Mouse (Mus musculus): ENCODE measurements around the gene Plxnb2. TPM values are rescaled to one million over a fixed set of nuclear protein-coding genes. Genes with fewer than 3 reads are reported as not detected.
A peak's percentile ranks its signal among the peaks of the same experiment; 100 is the strongest.

Gene Plxnb2
- polyA plus RNA-seq, 1 experiment from 2014 or later, result 139 TPM

DNA sequence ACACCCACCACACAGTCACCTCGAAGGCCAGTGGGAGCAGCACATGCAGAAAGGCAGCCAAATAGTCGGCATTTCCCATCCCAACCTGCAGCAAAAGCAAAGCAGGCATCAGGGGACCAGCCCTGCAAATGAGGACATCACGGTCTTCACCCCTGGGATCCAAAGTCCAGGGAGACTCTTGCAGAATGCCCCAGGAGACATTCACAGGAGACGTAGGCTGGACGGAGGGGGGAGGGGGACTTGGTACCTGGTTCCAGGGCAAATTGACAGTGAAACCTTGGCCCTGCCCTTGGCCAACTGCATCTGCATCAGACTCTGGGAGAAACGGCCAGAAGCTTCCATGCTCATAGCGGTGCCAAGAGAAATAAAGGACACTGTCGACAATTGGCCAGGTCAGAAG is 54.0 kb downstream of the Plxnb2 start:
- H3K9ac ChIP-seq (ENCODE audit: low read length), result no peak overlapping the region
- H3K4me1 ChIP-seq (replicated peaks; ENCODE audit: control insufficient read depth, insufficient read depth, low read length), result peaks cover 26% of the 10 kb centered on the region
- H3K27ac ChIP-seq (ENCODE audit: low read length), result no peak overlapping the region
- ATAC-seq (ENCODE audit: low read depth), result no peak
- H3K4me2 ChIP-seq (ENCODE audit: low read depth, low read length), result no peak overlapping the region
- 82% methylated on average over 8 of the region's 8 CpGs for WGBS
- no peaks in the 10 kb centered on the region for H3K9me3 ChIP-seq (ENCODE audit: control insufficient read depth, low read length)
- H3K36me3 ChIP-seq (ENCODE audit: control insufficient read depth, insufficient read depth, low read length), result 0 out of 2 replicates have a peak, but pooled peaks cover 2% of the 10 kb centered on the region
- H3K27me3 ChIP-seq (ENCODE audit: control insufficient read depth, insufficient read depth, low read depth, low read length), result no peaks in the 10 kb centered on the region
- H3K4me3 ChIP-seq (ENCODE audit: low read length), result no peak overlapping the region

DNA sequence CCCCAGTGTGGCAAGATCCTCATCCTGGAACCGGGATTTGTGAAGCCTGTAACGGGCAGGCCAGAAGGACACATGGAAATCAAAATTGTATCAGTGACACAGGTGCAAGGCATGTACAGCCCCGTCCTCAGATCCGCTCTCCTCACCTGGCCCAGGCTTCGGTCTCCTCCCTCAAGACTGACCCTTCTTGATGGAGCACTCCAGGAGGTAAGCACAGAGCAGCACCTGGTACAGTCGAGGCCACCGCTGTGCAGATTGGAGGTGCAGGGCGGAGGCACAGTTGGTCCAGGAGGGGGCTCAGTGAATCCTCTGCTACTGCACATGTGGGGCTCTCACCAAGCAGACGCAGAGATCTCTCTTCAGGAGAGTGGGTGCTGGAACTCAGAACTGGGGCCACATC is 55.2 kb downstream of the Plxnb2 start:
- Histone ChIP-seq H3K4me3 (ENCODE audit: low read length) (no peak overlapping the region), H3K9me3 (ENCODE audit: control insufficient read depth, low read length) (no peaks in the 10 kb centered on the region), H3K36me3 (ENCODE audit: control insufficient read depth, insufficient read depth, low read length) (0 out of 2 replicates have a peak, but pooled peaks cover 2% of the 10 kb centered on the region), H3K9ac (ENCODE audit: low read length) (no peak overlapping the region), H3K27ac (ENCODE audit: low read length) (no peak overlapping the region), H3K4me2 (ENCODE audit: low read depth, low read length) (no peak overlapping the region), H3K4me1 (replicated peaks; ENCODE audit: control insufficient read depth, insufficient read depth, low read length) (peaks cover 35% of the 10 kb centered on the region), H3K27me3 (ENCODE audit: control insufficient read depth, insufficient read depth, low read depth, low read length) (no peaks in the 10 kb centered on the region)
- 89% methylated on average over 9 of the region's 9 CpGs for WGBS
- ATAC-seq (ENCODE audit: low read depth), result no peak

DNA sequence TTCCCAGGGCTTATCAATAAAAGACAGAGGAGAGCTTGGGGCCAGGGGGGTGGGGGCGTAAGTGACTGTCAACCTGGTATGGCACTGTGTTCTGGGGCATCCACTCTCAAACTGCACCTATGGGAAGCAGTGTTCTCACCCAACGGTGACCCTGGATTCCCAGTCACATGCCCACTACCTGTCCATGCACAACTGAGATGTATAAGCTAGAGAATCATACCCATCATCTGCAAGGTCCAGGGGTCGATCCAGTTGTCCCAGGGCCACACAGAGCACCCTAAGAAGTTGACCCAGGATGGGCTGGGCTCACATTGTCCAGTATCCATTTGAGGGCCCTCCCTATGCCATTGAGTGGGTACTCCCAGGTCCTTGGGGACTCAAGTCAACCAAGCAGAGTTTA is 56.3 kb downstream of the Plxnb2 start:
- Histone ChIP-seq H3K27ac (ENCODE audit: low read length) (no peak overlapping the region), H3K9ac (ENCODE audit: low read length) (no peak overlapping the region), H3K9me3 (ENCODE audit: control insufficient read depth, low read length) (no peaks in the 10 kb centered on the region), H3K4me1 (replicated peaks; ENCODE audit: control insufficient read depth, insufficient read depth, low read length) (peaks cover 35% of the 10 kb centered on the region), H3K4me3 (ENCODE audit: low read length) (no peak overlapping the region), H3K4me2 (ENCODE audit: low read depth, low read length) (no peak overlapping the region), H3K36me3 (ENCODE audit: control insufficient read depth, insufficient read depth, low read length) (peaks cover 2% of the 10 kb centered on the region; the same call in 1 of the 2 replicates), H3K27me3 (ENCODE audit: control insufficient read depth, insufficient read depth, low read depth, low read length) (no peaks in the 10 kb centered on the region)
- 81% methylated on average over 3 of the region's 3 CpGs for WGBS
- no peak for ATAC-seq (ENCODE audit: low read depth)

GRCm38 (mm10) chr15:89123595-89123994 is 57.0 kb downstream of the Plxnb2 start:
- Histone ChIP-seq H3K27ac (ENCODE audit: low read length) (peak overlapping the region; percentile 39), H3K4me1 (replicated peaks; ENCODE audit: control insufficient read depth, insufficient read depth, low read length) (peaks cover 32% of the 10 kb centered on the region), H3K4me2 (ENCODE audit: low read depth, low read length) (peak overlapping the region; percentile 95), H3K9ac (ENCODE audit: low read length) (peak overlapping the region; percentile 83), H3K9me3 (ENCODE audit: control insufficient read depth, low read length) (no peaks in the 10 kb centered on the region), H3K36me3 (ENCODE audit: control insufficient read depth, insufficient read depth, low read length) (peaks cover 5% of the 10 kb centered on the region; the same call in 1 of the 2 replicates), H3K4me3 (ENCODE audit: low read length) (peak overlapping the region; percentile 78), H3K27me3 (ENCODE audit: control insufficient read depth, insufficient read depth, low read depth, low read length) (no peaks in the 10 kb centered on the region)
- WGBS, result 23% methylated on average over 11 of the region's 11 CpGs
- 0 out of 2 replicates have a peak, but pooled peaks have one; percentile 12 for ATAC-seq (ENCODE audit: low read depth)

DNA sequence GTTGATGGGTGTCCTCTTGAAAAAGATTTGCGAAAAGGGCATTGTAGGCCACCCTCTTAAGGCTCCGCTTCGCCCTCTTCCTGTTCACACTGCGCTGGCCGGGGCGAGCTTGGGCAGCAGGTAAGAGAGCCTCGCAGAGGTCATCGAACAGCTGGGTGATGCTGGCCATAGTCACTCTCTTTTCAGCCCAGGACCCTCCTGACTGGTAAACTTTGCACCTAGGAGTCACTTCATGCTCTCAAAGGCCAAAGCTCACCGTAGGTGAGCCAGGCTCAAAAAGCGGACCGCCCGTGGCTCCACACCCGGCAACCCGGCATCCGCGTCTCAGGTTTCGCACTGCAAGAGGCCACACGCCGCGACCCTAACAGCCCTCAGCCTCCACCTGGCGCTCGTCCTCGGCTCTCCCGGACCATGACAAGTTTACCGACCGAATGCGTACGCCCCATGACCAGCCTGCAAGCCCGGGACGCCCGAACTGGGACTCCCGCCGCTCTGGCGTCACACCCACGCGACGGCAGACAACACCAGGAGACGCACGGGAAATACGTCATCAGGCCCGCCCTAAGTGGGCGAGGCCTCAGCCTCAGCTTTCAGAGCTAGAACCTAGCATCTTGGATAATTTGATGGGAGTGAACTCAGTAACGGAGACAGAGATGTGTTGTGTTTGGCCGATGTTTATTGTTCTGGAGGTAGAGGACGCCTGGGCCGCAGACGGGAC is 57.8 kb downstream of the Plxnb2 start, which contains the start of gene Tubgcp6:
Tubgcp6 (minus strand) TSS at position 464 of the 718 bp plus-strand sequence.
- Histone ChIP-seq H3K9me3 (ENCODE audit: control insufficient read depth, low read length) (no peaks in the 10 kb centered on the region), H3K4me2 (ENCODE audit: low read depth, low read length) (peak within 1 kb of the TSS; percentile 95)

DNA sequence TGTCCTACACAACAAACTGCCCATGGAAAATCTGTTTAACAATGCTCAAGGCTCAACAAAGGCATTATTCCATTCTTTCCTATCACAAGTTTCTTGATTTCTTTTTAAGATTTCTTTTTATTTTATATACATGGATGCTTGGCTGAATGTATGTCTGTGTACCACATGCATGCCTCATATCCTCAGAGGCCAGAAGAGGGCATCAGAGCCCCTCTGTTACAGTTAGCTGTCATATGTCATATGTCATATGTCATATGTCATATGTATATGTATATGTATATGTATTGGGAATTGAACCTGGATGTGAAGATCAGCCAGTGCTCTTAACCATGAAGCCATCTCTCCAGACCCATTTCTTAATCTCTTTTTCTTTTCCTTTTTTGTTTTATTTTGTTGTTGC is 62.6 kb downstream of the Plxnb2 start:
- Histone ChIP-seq H3K9me3 (ENCODE audit: control insufficient read depth, low read length) (no peaks in the 10 kb centered on the region), H3K27ac (ENCODE audit: low read length) (no peak overlapping the region), H3K36me3 (ENCODE audit: control insufficient read depth, insufficient read depth, low read length) (peaks cover 24% of the 10 kb centered on the region), H3K9ac (ENCODE audit: low read length) (no peak overlapping the region), H3K4me3 (ENCODE audit: low read length) (no peak overlapping the region), H3K27me3 (ENCODE audit: control insufficient read depth, insufficient read depth, low read depth, low read length) (no peaks in the 10 kb centered on the region), H3K4me2 (ENCODE audit: low read depth, low read length) (no peak overlapping the region), H3K4me1 (replicated peaks; ENCODE audit: control insufficient read depth, insufficient read depth, low read length) (peaks cover 16% of the 10 kb centered on the region)
- no peak for ATAC-seq (ENCODE audit: low read depth)

More for the DNA sequence above, 57.8 kb downstream of the Plxnb2 start, which contains the start of gene Tubgcp6:
- Histone ChIP-seq H3K27me3 (ENCODE audit: control insufficient read depth, insufficient read depth, low read depth, low read length) (no peaks in the 10 kb centered on the region), H3K27ac (ENCODE audit: low read length) (peak within 1 kb of the TSS; percentile 39), H3K36me3 (ENCODE audit: control insufficient read depth, insufficient read depth, low read length) (peaks cover 5% of the 10 kb centered on the region; the same call in 1 of the 2 replicates), H3K9ac (ENCODE audit: low read length) (peak within 1 kb of the TSS; percentile 83), H3K4me1 (replicated peaks; ENCODE audit: control insufficient read depth, insufficient read depth, low read length) (peaks cover 28% of the 10 kb centered on the region), H3K4me3 (ENCODE audit: low read length) (peak within 1 kb of the TSS; percentile 78)
- ATAC-seq (ENCODE audit: low read depth), result peak; percentile 88
- WGBS, result under 1% methylated on average over 47 of the region's 47 CpGs

DNA sequence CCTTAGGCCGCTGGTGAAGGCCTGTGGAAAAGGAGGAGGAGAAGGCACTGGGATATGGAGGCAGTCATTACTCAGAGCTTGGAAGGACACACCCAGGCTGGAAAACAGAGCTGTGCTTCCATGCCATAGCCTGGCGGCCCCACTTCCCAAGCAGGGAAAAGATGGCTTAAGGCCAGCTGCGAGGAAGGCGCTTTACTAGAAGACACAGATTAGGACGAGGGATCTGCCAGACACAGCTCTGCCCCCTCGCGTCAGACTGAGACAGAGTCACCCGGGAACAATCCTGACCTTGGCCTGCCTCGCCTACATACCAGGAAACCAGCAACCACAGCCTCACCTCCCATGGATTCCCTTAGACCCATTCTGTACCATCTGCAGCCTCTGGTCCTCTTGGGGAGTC is 70.4 kb downstream of the Plxnb2 start:
- Histone ChIP-seq H3K4me1 (replicated peaks; ENCODE audit: control insufficient read depth, insufficient read depth, low read length) (no peaks in the 10 kb centered on the region), H3K9ac (ENCODE audit: low read length) (no peak overlapping the region), H3K9me3 (ENCODE audit: control insufficient read depth, low read length) (no peaks in the 10 kb centered on the region), H3K4me2 (ENCODE audit: low read depth, low read length) (no peak overlapping the region), H3K4me3 (ENCODE audit: low read length) (no peak overlapping the region), H3K27ac (ENCODE audit: low read length) (no peak overlapping the region), H3K27me3 (ENCODE audit: control insufficient read depth, insufficient read depth, low read depth, low read length) (no peaks in the 10 kb centered on the region), H3K36me3 (ENCODE audit: control insufficient read depth, insufficient read depth, low read length) (peaks cover 59% of the 10 kb centered on the region)
- WGBS, result 73% methylated on average over 9 of the region's 9 CpGs
- no peak for ATAC-seq (ENCODE audit: low read depth)

- no peaks in the 10 kb centered on the region for H3K4me1 ChIP-seq (replicated peaks; ENCODE audit: control insufficient read depth, insufficient read depth, low read length)
- ATAC-seq (ENCODE audit: low read depth), result no peak
- H3K36me3 ChIP-seq (ENCODE audit: control insufficient read depth, insufficient read depth, low read length), result peaks cover 59% of the 10 kb centered on the region
- H3K27ac ChIP-seq (ENCODE audit: low read length), result no peak overlapping the region
- no peak overlapping the region for H3K4me3 ChIP-seq (ENCODE audit: low read length)
- H3K4me2 ChIP-seq (ENCODE audit: low read depth, low read length), result no peak overlapping the region
- no peak overlapping the region for H3K9ac ChIP-seq (ENCODE audit: low read length)
- 93% methylated on average over 1 of the region's 1 CpGs for WGBS
- H3K9me3 ChIP-seq (ENCODE audit: control insufficient read depth, low read length), result no peaks in the 10 kb centered on the region
- no peaks in the 10 kb centered on the region for H3K27me3 ChIP-seq (ENCODE audit: control insufficient read depth, insufficient read depth, low read depth, low read length)
These were observed 73.6 kb downstream of the Plxnb2 start for GRCm38 (mm10) chr15:89106976-89107375.

DNA sequence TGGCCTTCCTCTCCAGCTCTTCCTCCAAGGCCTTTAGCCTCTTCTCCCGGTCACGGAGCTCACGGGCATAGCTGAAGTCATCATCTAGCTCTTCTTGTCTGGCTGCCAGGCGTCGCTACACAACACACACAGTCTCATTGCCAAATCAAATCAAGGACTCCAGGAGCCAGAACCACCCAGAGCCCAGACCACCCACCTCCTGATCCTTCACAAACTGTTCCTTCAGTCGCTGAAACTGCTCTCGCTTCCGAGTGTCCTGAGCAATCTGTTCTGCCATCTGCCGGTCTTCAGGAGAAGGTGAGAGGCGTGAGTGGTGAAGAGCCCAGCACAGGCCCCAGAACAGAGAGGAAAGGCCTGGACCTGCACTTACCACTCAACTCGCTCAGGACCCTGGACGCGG is 74.5 kb downstream of the Plxnb2 start:
- Histone ChIP-seq H3K27ac (ENCODE audit: low read length) (no peak overlapping the region), H3K4me3 (ENCODE audit: low read length) (no peak overlapping the region), H3K9ac (ENCODE audit: low read length) (no peak overlapping the region), H3K4me2 (ENCODE audit: low read depth, low read length) (no peak overlapping the region), H3K9me3 (ENCODE audit: control insufficient read depth, low read length) (no peaks in the 10 kb centered on the region), H3K36me3 (ENCODE audit: control insufficient read depth, insufficient read depth, low read length) (peaks cover 57% of the 10 kb centered on the region), H3K27me3 (ENCODE audit: control insufficient read depth, insufficient read depth, low read depth, low read length) (no peaks in the 10 kb centered on the region), H3K4me1 (replicated peaks; ENCODE audit: control insufficient read depth, insufficient read depth, low read length) (no peaks in the 10 kb centered on the region)
- ATAC-seq (ENCODE audit: low read depth), result no peak
- 88% methylated on average over 13 of the region's 13 CpGs for WGBS
